Mouse (Mus musculus) heart, embryonic 13.5 days (tissue): ENCODE results near the gene Zfp687. TPM values are rescaled to one million over a fixed set of nuclear protein-coding genes. Genes with fewer than 3 reads are reported as not detected.

Source experiments
- ATAC-seq: fragments of 200-750 bp; cut with Nextera tagmentation; 2 replicates; pipeline ENCODE4 v1.8.0; 2017; ENCODE audit warnings: moderate TSS enrichment; ENCODE audit not compliant: insufficient number of reproducible peaks, low FRiP score, low TSS enrichment; ENCODE audit errors: extremely low read depth
- H3K27ac ChIP-seq: fragments of 300-500 bp; sonication (generic); replicated peaks from 2 replicates; pipeline ENCODE4 v1.5.1; 2015; ENCODE audit warnings: moderate library complexity, mild to moderate bottlenecking, inconsistent platforms
- H3K27me3 ChIP-seq: fragments of 300-500 bp; sonication (generic); replicated peaks from 2 replicates; pipeline ENCODE4 v1.6.1; 2015; ENCODE audit warnings: mild to moderate bottlenecking, inconsistent platforms
- H3K36me3 ChIP-seq: fragments of 300-500 bp; sonication (generic); 2 replicates; pipeline ENCODE4 v1.6.1; 2015; ENCODE audit warnings: mild to moderate bottlenecking, inconsistent platforms
- H3K4me1 ChIP-seq: fragments of 300-500 bp; sonication (generic); 2 replicates; pipeline ENCODE4 v1.6.1; 2015; ENCODE audit warnings: inconsistent platforms
- H3K4me2 ChIP-seq: fragments of 300-500 bp; sonication (generic); 2 replicates; pipeline ENCODE4 v1.6.1; 2015; ENCODE audit warnings: inconsistent platforms, mild to moderate bottlenecking, moderate library complexity
- H3K4me3 ChIP-seq: fragments of 300-500 bp; sonication (generic); 2 replicates; pipeline ENCODE4 v1.5.1; 2015; ENCODE audit warnings: moderate library complexity, mild to moderate bottlenecking, inconsistent platforms
- H3K9ac ChIP-seq: fragments of 300-500 bp; sonication (generic); 2 replicates; pipeline ENCODE4 v1.6.1; 2015; ENCODE audit warnings: inconsistent platforms, mild to moderate bottlenecking, moderate library complexity
- H3K9me3 ChIP-seq: fragments of 300-500 bp; sonication (generic); 2 replicates; pipeline ENCODE4 v1.6.1; 2016; ENCODE audit warnings: inconsistent platforms
- WGBS: fragments of 180-500 bp; shearing (Covaris S2); methylation state at CpG from one replicate; pipeline ENCODE4 v1.1.7; 2015; ENCODE audit warnings: mixed read lengths; 5-methylcytosine and 5-hydroxymethylcytosine counted together
- polyA plus RNA-seq: library from polyadenylated mRNA; unstranded; fragments of >200 nt; fragmentation: Nextera tagmentation; extraction: Ambion mirVana; gene quantifications from 2 replicates; pipeline ENCODE4 v1.2.1, GENCODE M21; 2015

Zfp687 gene
- polyA plus RNA-seq, 1 experiment from 2014 or later = 17.4 TPM

DNA sequence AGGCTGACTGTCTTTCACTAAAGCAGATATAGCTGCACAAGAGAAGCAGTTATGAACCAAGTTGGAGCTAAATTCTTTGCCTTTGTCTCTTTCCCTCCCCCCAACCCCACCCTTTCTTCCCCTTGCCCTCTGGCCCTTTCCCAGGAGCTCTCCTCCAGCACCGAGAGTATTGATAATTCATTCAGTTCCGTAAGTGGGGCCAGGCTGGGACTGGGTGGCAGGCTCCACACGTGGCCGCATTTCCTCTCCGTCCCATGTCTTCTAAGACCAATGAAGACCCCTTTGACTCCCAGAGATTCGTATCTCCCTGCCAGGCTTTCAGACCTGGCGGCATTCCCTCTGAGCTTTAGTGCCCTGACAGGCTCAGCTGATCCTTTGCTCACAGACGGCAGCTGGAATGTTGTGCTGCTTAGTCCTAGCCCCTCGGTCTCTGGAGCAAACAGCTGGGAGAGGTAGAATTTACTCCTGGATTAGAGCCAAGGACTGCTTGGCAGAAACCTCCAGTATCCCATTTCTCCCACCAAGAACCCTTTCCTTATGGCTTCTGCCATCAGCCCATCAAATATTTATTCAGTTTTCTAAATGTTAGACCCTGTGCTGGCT, 26.0 kb downstream of the Zfp687 start:
- Histone ChIP-seq H3K27me3 (no peaks in the 10 kb centered on the region), H3K9ac (peak overlapping the region; percentile 20), H3K36me3 (peaks cover 58% of the 10 kb centered on the region), H3K4me1 (peaks cover 53% of the 10 kb centered on the region), H3K27ac (peak overlapping the region; percentile 63), H3K9me3 (no peaks in the 10 kb centered on the region), H3K4me2 (peak overlapping the region; percentile 47), H3K4me3 (no peak overlapping the region)
- WGBS = 26% methylated on average over 9 of the region's 9 CpGs
- ATAC-seq = no peak; the same call in 1 of the 2 replicates

DNA sequence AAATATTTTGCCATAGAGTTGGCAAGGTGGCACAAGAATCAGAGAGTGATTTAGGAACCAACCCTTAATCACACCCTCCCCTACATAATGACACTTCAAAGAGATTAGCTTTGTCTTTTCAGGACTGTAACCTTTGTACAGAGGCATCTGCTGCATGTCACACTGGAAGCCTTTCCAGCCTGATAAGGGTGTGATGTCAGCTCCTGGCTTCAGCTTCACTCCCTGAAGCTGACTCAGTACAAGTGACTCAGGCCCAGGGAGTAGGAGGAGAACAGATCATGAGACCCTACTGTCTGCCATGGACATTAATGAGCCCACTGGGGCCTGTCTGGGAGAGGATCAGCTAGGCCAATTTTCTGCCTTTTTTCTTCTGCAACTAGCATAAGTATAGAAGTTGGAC, 27.7 kb downstream of the Zfp687 start:
- ATAC-seq = peak; percentile 69

DNA sequence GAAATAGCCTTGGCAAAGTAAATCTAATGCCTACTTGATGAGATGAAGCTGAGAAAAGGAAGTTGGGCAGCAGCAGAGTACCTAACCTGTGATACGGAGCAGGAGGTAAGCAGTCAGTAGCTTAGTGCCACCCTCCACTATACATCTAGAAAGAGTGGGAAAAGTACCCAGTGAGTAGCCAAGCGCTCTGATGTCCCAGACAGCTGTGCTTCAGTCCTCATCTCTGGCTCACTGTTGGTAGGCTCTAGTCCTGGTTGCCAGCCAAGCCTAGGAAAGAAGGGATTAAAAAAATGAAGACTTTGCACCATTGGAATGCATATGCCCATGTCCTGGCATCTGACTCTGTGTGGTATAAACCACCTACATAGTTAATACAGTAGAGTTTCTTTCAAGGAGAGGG, 29.7 kb downstream of the Zfp687 start:
- 91% methylated on average over 2 of the region's 2 CpGs for WGBS
- Histone ChIP-seq H3K9ac (no peak overlapping the region), H3K27me3 (no peaks in the 10 kb centered on the region), H3K4me3 (no peak overlapping the region), H3K4me2 (no peak overlapping the region), H3K4me1 (peaks cover 53% of the 10 kb centered on the region), H3K9me3 (no peaks in the 10 kb centered on the region), H3K36me3 (peaks cover 58% of the 10 kb centered on the region), H3K27ac (no peak overlapping the region)
- ATAC-seq = no peak

More for the DNA sequence above, 27.7 kb downstream of the Zfp687 start:
- H3K9ac ChIP-seq = peak overlapping the region; percentile 5; the same call in 1 of the 2 replicates
- no peak overlapping the region for H3K4me3 ChIP-seq
- peaks cover 56% of the 10 kb centered on the region for H3K36me3 ChIP-seq
- H3K27ac ChIP-seq = peak overlapping the region; percentile 67
- H3K4me2 ChIP-seq = no peak overlapping the region
- no peaks in the 10 kb centered on the region for H3K9me3 ChIP-seq
- H3K27me3 ChIP-seq = no peaks in the 10 kb centered on the region
- peaks cover 53% of the 10 kb centered on the region for H3K4me1 ChIP-seq

DNA sequence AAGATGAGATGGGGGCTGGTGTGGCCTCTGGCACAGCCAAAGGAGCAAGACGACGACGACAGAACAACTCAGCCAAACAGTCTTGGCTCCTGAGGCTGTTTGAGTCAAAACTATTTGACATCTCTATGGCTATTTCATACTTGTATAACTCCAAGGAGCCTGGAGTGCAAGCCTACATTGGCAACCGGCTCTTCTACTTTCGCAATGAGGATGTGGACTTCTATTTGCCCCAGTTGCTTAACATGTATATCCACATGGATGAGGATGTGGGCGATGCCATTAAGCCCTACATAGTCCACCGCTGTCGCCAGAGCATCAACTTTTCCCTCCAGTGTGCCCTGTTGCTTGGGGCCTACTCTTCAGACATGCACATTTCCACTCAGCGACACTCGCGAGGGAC, 30.9 kb downstream of the Zfp687 start:
- Histone ChIP-seq H3K4me3 (no peak overlapping the region), H3K36me3 (peaks cover 58% of the 10 kb centered on the region), H3K4me2 (no peak overlapping the region), H3K4me1 (peaks cover 44% of the 10 kb centered on the region), H3K9ac (no peak overlapping the region), H3K27ac (no peak overlapping the region), H3K27me3 (no peaks in the 10 kb centered on the region), H3K9me3 (no peaks in the 10 kb centered on the region)
- WGBS = 87% methylated on average over 11 of the region's 11 CpGs
- ATAC-seq = no peak

DNA sequence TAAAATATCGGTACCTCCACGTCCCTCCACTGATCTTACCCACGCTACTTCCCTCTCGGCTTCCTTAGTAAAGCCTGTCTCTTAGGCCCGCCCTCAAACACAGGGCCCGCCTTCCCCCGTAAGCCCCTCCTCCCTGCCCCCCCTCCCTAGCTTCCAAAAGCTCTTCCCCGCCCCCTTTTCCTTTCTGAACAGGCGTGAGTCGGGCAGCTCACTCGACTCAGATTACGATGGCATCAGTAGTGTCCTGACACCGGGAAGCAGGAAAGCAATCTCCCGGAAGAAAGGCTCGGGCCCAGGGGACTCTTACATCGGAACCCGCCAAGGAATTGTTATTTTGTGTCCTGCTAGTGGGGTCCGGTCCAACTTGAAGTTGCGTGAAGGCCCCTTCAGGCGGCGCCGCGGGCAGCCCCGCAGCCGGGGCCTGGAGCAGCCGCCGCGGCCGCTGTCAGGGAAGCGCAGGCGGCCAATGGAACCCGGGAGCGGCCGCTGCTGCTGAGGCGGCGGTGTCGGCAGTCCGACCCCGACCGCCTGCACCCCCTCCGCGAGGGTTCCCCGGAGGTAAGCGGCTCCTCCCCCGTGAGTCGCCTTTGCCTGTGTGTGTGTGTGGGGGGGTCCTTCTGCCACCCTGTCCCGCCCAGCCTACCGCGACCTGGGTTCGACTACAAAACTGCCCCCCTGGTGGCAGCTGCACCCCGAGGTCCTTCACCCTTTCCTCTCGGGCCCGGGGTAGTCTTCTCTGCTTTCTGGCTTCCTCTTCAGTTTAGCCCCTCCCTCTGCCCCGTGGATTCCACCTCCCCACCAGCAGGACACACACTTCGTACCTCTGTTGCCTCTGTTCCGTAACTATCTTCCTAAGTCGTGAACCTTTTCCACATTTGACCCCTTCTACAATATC, 40.5 kb downstream of the Zfp687 start, which contains the start of gene Pi4kb:
Gene Pi4kb (plus strand): TSS at position 204 of the 895 bp plus-strand sequence.
- Histone ChIP-seq H3K9me3 (no peaks in the 10 kb centered on the region), H3K27ac (peak within 1 kb of the TSS; percentile 87), H3K4me1 (peaks cover 19% of the 10 kb centered on the region), H3K4me3 (peak within 1 kb of the TSS; percentile 81), H3K4me2 (peak within 1 kb of the TSS; percentile 81), H3K27me3 (no peaks in the 10 kb centered on the region), H3K9ac (peak within 1 kb of the TSS; percentile 92), H3K36me3 (peaks cover 27% of the 10 kb centered on the region)
- ATAC-seq = peak; percentile 83
- WGBS = under 1% methylated on average over 56 of the region's 57 CpGs

DNA sequence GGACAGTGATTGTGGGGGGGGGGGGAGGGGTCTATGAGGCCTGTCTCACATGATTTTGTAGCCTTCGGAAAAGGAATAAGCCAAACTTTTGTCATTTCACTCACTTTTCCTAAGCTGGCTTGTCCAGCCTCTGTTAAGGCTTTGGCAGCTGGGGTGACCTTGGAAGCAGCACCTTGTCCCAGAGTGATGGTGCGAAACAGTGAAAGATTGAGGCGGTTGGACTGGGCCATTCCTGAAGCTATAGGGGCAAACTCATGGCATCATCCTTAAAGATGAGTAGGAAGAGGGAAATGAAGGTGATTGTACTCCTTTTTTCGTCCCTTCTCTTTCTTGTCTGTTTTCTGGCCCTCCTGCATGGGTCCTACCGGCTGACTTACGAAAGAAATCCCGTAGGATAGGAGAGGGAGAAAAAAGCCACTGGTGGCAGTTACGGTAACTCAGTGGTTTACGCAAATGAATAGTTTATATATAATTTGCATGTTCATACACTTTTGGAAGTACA, 41.2 kb downstream of the Zfp687 start:
- Histone ChIP-seq H3K27ac (peak overlapping the region; percentile 87), H3K9me3 (no peaks in the 10 kb centered on the region), H3K4me3 (peak overlapping the region; percentile 81), H3K4me2 (peak overlapping the region; percentile 81), H3K27me3 (no peaks in the 10 kb centered on the region), H3K4me1 (peaks cover 19% of the 10 kb centered on the region), H3K36me3 (peaks cover 23% of the 10 kb centered on the region), H3K9ac (peak overlapping the region; percentile 92)
- no peak for ATAC-seq
- 17% methylated on average over 9 of the region's 9 CpGs for WGBS

DNA sequence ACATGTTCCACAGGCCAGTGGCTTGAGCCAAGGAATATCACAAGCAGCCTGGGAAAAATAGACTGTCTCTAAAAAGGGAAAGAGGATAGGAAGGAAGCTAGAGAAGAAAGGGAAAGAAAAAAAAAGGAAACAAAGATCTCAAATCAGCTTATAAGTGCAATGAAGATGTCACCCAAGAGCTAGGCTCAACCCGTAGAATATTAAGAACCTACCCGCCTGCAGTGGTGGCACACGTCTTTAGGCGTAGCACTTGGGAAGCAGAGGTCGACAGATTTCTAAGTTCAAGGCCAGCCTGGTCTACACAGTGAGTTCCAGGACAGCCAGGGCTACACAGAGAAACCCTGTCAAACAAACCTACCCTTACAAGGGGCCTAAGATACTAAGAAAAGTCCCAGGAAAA, 41.6 kb downstream of the Zfp687 start:
- Histone ChIP-seq H3K4me3 (peak overlapping the region; percentile 81; the same call in 1 of the 2 replicates), H3K36me3 (peaks cover 18% of the 10 kb centered on the region), H3K27me3 (no peaks in the 10 kb centered on the region), H3K9me3 (no peaks in the 10 kb centered on the region), H3K4me2 (peak overlapping the region; percentile 81), H3K27ac (peak overlapping the region; percentile 87; the same call in 1 of the 2 replicates), H3K4me1 (peaks cover 19% of the 10 kb centered on the region), H3K9ac (peak overlapping the region; percentile 92)
- 83% methylated on average over 5 of the region's 5 CpGs for WGBS
- ATAC-seq = no peak

DNA sequence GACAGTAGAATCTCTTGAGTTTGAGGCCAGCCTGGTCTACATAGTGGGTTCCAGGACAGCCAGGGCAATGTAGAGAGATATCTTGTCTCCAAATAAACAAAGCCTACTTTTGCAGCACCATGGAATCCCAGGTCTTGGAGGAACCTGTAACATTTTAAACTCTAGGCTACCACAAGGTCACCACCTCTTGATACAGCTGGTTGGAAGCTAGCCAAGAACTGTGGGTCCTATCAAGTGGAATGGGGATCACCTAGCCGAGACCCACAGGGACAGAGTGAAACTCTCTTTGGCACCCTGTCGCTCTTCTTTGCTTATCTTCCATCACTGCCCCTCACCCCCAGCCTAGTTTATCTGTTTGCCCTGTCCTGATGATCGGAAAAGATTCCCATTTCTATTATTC, 42.7 kb downstream of the Zfp687 start:
- ATAC-seq = no peak
- Histone ChIP-seq H3K4me3 (no peak overlapping the region), H3K27ac (no peak overlapping the region), H3K36me3 (peaks cover 8% of the 10 kb centered on the region), H3K4me2 (no peak overlapping the region), H3K27me3 (no peaks in the 10 kb centered on the region), H3K4me1 (peaks cover 19% of the 10 kb centered on the region), H3K9me3 (no peaks in the 10 kb centered on the region), H3K9ac (no peak overlapping the region)
- WGBS = 56% methylated on average over 3 of the region's 3 CpGs

DNA sequence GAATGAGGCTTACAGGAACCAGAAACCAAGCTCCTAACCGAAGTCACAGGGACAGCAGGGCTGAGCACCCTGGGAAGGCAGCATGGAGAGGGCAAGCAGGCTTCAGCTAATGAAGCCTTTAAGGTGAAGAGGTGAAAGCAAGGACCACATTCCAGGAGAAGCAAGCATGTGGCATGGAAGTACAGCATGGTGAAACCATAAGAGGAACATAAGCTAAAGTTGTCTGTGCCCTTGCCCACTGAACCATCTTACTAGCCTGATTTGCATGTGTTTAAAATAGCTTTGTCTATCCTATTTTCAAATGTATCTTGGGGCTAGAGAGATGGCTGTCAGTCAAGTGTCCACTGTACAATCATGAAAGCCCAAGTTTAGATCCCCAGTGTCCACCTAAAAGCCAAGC, 49.4 kb downstream of the Zfp687 start:
- WGBS = 74% methylated on average over 1 of the region's 1 CpGs
- no peaks in the 10 kb centered on the region for H3K27me3 ChIP-seq

DNA sequence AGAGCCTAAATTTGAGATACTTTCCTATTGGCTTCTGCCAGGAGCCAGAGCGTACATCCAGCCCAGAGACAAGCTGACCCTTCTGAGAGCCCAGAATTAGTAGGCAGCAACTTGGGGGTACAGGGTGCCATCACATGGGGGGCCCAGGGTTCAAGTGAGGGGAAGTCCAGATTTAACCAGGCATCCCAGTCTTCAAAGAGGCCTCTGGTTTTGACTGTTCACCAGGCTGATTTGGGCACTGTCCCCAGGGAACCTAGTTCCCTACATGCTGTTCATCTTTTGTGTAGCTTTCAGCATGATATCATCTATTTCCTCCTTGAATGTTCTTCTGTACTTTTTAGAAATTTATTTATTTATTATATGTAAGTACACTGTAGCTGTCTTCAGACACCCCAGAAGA, 50.3 kb downstream of the Zfp687 start:
- no peaks in the 10 kb centered on the region for H3K27me3 ChIP-seq
- ATAC-seq = no peak
- WGBS = 90% methylated on average over 1 of the region's 1 CpGs

More for the DNA sequence above, 49.4 kb downstream of the Zfp687 start:
- no peak overlapping the region for H3K4me3 ChIP-seq
- no peaks in the 10 kb centered on the region for H3K4me1 ChIP-seq
- ATAC-seq = no peak
- H3K9me3 ChIP-seq = no peaks in the 10 kb centered on the region
- H3K27ac ChIP-seq = no peak overlapping the region
- H3K9ac ChIP-seq = no peak overlapping the region
- H3K4me2 ChIP-seq = no peak overlapping the region
- H3K36me3 ChIP-seq = no peaks in the 10 kb centered on the region

DNA sequence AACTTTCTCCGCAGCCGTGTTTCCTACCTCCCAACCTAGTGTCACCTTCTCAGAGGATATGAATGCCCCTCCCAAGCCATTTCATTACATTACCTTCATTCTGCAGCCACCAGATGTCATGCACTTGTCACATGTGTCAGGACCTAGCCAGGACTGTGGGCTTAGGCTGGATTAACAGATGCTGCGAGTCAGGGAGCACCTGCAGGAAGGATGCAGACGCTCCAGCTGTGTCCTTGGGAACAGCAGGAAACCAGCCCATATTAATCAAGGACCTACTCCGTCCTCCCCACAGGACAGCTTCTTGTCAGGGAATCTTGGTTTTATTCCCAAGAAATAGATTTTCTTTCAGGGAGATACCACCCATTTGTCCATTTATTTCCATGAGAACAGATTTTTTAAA, 54.9 kb downstream of the Zfp687 start:
- Histone ChIP-seq H3K27me3 (no peaks in the 10 kb centered on the region), H3K27ac (no peak overlapping the region), H3K36me3 (peaks cover 41% of the 10 kb centered on the region), H3K4me1 (peaks cover 24% of the 10 kb centered on the region), H3K9ac (no peak overlapping the region), H3K4me2 (no peak overlapping the region), H3K4me3 (no peak overlapping the region), H3K9me3 (no peaks in the 10 kb centered on the region)
- ATAC-seq = no peak
- 50% methylated on average over 5 of the region's 5 CpGs for WGBS

More for the DNA sequence above, 50.3 kb downstream of the Zfp687 start:
- no peak overlapping the region for H3K9ac ChIP-seq
- H3K4me2 ChIP-seq = no peak overlapping the region
- 0 out of 2 replicates have a peak, but pooled peaks cover 3% of the 10 kb centered on the region for H3K4me1 ChIP-seq
- H3K36me3 ChIP-seq = no peaks in the 10 kb centered on the region
- no peak overlapping the region for H3K4me3 ChIP-seq
- no peak overlapping the region for H3K27ac ChIP-seq
- H3K9me3 ChIP-seq = no peaks in the 10 kb centered on the region
